Mouse (Mus musculus): ENCODE measurements around the gene Nkx1-1. TPM values are rescaled to one million over a fixed set of nuclear protein-coding genes. Genes with fewer than 3 reads are reported as not detected.
A peak's percentile ranks its signal among the peaks of the same experiment; 100 is the strongest.

Gene Nkx1-1
- polyA plus RNA-seq (2016; fragmentation: Nextera tagmentation; extraction: Ambion mirVana) = 0.25 and 0.29 TPM in 2 replicates

DNA sequence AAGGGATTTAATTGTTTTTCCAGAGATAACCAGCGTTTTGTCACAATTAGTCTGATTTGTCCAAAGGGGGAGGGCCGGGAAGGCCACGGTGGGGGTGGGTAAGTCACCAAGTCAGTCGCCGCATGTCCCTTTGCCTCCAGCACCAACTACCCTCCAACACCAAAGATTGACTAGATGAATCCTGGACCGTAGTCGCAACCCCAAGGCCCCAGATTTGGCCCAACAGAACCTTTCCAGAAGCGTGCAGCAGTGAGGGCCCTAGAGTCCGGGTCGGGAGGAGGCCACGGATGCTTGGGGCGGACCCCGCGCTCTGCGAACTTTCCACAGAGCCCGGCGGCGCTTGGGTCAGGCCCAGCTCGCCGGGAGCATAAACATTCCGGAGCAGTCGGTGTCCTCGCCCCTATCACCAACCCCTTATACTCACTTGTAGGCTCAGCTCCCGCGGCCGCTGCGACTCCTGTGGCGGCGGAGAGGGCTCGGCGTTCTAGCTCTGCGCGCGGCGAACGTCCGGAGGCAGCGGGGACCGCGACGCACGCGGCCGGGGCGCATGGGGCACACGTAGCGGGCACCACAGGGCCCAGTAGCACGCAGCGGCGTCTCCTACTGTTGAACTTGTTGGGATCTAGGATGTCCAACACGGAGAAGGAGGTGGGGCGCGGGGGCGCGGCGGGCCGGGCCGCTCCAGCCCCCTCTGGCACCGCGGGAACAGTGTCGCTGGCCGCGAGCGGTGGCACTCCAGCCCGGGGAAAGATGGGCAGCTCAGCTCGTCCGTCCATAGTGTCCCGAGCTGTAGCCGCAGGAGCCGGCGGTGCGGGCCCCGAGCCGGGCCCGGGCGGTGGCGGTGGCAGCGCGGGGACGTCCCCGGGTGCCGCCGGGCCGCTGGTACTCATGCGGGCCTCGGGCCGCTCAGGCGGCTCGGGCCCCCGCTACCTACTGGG lies at the start of gene Nkx1-1:
TSS of gene Nkx1-1 (minus strand) at position 776 of the 938 bp plus-strand sequence.
- Histone ChIP-seq H3K4me3 (peak within 1 kb of the TSS; percentile 17), H3K36me3 (no peaks in the 10 kb centered on the region), H3K4me1 (peaks cover 40% of the 10 kb centered on the region), H3K9me3 (no peaks in the 10 kb centered on the region), H3K9ac (replicated peaks) (no peak within 1 kb of the TSS), H3K27me3 (peaks cover 100% of the 10 kb centered on the region), H3K4me2 (replicated peaks) (peak within 1 kb of the TSS; percentile 40), H3K27ac (replicated peaks) (no peak within 1 kb of the TSS)
- WGBS = under 1% methylated on average over 70 of the region's 90 CpGs
- ATAC-seq (ENCODE audit: low FRiP score, low read depth) = no peak

DNA sequence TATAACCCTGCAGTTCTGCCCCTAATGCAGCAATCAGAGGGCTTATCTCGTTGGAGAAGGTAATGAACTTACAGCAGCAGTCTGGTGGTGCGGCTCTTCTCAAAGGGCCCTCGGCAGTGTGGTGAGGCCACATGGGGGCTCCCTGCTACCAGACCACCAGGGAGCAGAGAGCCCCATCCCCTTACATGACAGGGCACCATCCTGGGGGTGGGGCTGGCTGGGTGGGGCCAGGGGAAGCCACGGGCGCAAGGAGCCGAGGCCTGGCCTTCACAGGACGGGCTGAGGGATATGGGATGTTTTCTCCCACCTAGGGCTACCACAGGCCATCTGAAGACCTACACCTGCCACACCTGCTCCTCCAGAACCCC lies 47.5 kb upstream of the Nkx1-1 start:
- Histone ChIP-seq H3K4me1 (peaks cover 12% of the 10 kb centered on the region), H3K4me2 (replicated peaks) (no peak overlapping the region), H3K4me3 (no peak overlapping the region), H3K9me3 (no peaks in the 10 kb centered on the region), H3K27me3 (peaks cover 12% of the 10 kb centered on the region), H3K36me3 (no peaks in the 10 kb centered on the region), H3K9ac (replicated peaks) (no peak overlapping the region), H3K27ac (replicated peaks) (no peak overlapping the region)
- WGBS = 59% methylated on average over 7 of the region's 7 CpGs
- no peak for ATAC-seq (ENCODE audit: low FRiP score, low read depth)

DNA sequence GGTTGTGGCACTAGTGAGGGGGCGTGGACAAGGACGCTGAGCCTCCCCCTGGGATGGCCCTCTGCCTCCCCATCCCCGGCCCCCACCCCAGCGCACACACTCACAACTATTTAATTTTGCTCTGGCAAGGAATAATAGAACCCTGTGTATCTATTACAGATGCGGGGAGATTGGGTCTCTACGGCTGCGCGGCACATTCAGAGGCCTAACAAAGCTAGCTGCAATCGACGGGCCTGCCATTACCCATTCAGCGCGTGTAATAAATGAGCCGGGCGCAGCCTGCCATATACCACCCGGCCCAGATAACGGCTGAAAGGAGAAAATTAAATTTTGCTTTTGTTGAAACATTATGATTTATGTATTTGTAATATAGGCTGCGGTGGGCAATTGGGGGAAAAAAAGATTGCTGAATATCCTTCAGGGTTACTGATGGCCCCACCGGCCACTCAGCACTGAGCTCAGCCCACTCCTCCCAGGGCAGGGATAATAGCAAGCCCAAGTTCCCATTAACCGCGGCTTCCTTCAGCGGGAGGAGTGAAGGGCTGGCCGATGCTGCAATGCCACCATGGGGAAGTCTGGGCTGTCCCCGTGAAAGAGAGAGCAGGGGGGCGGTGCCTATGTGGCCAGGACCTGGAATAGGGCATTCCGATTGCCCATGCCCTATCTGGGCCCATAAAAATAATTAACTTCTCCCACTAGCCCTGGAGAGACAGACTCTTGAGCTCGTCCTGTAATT lies 47.0 kb upstream of the Nkx1-1 start:
- Histone ChIP-seq H3K4me3 (no peak overlapping the region), H3K36me3 (no peaks in the 10 kb centered on the region), H3K4me2 (replicated peaks) (no peak overlapping the region), H3K27ac (replicated peaks) (no peak overlapping the region), H3K9me3 (no peaks in the 10 kb centered on the region), H3K9ac (replicated peaks) (no peak overlapping the region), H3K4me1 (peaks cover 9% of the 10 kb centered on the region), H3K27me3 (peaks cover 7% of the 10 kb centered on the region)
- 57% methylated on average over 26 of the region's 26 CpGs for WGBS
- ATAC-seq (ENCODE audit: low FRiP score, low read depth) = no peak

DNA sequence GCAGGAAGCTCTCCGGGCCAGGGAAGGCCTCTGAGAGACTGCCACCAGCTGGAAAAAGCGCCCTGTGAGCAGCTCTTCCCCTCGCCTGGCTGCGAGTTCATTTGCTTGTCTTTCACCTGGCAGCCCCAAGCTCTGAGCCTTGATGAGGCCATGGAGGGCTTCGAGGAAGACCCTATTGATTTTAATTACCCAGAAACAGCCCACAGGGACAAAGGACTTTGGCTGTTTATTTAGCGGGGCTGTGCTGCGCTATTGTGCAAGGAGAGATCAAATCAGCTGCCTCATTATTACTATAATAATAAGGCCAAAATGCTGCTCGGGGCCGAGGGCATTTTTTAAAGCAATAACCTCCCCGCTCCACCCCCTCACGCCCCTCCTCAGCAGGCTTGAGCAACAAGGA lies 31.7 kb upstream of the Nkx1-1 start:
- Histone ChIP-seq H3K4me2 (replicated peaks) (no peak overlapping the region), H3K27ac (replicated peaks) (peak overlapping the region; percentile 64), H3K27me3 (peaks cover 24% of the 10 kb centered on the region), H3K9ac (replicated peaks) (no peak overlapping the region), H3K36me3 (no peaks in the 10 kb centered on the region), H3K4me3 (no peak overlapping the region), H3K4me1 (peaks cover 20% of the 10 kb centered on the region), H3K9me3 (no peaks in the 10 kb centered on the region)
- no peak for ATAC-seq (ENCODE audit: low FRiP score, low read depth)
- WGBS = 32% methylated on average over 11 of the region's 11 CpGs

DNA sequence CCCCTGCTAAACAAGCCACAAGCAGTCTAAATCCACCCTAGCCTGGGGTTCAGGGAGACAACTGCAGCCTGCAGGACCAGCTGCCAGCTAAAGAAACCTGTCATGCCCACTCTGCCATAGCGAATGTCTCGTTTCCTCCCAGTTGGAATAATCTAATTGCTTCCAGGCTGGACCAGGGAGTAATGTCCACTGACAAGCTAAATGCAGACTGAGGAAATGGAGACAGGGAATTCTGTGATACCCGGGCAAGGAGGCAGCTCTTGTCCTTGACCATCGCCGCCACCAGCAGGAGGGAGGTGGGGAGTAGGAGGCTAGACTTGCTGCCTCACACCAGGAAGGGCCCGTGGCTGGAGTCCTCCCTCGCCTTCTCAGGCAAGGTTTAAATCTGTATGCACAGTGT lies 30.6 kb upstream of the Nkx1-1 start:
- H3K4me3 ChIP-seq = no peak overlapping the region
- no peaks in the 10 kb centered on the region for H3K36me3 ChIP-seq
- peaks cover 20% of the 10 kb centered on the region for H3K4me1 ChIP-seq
- 70% methylated on average over 7 of the region's 7 CpGs for WGBS
- no peaks in the 10 kb centered on the region for H3K9me3 ChIP-seq
- H3K4me2 ChIP-seq (replicated peaks) = no peak overlapping the region
- ATAC-seq (ENCODE audit: low FRiP score, low read depth) = no peak
- H3K27me3 ChIP-seq = peaks cover 35% of the 10 kb centered on the region
- H3K9ac ChIP-seq (replicated peaks) = no peak overlapping the region; the same call in 1 of the 2 replicates
- 0 out of 2 replicates have a peak overlapping the region, but pooled peaks have one; percentile 64 for H3K27ac ChIP-seq (replicated peaks)

DNA sequence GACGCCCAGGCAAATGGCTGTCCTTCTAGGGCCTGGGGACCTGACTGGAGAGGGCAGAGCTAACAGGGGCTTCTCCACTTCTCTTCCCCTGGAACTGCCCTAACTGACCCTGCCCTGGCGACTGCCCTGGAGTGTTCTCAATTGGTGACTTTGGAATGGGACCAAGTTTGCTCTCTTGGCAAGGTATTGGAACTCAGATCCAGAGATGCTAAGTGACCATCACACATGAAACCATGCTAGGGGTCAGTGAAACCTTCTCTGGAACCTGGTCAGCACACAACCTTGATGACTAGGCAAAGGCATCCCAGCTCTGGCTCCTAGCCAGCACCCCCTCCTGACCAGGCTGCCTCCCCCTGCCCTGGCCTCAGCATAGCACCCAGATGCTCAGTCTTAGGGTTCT lies 25.3 kb upstream of the Nkx1-1 start:
- no peaks in the 10 kb centered on the region for H3K9me3 ChIP-seq
- no peaks in the 10 kb centered on the region for H3K4me1 ChIP-seq
- H3K4me2 ChIP-seq (replicated peaks) = no peak overlapping the region
- H3K36me3 ChIP-seq = no peaks in the 10 kb centered on the region
- peaks cover 47% of the 10 kb centered on the region for H3K27me3 ChIP-seq
- H3K4me3 ChIP-seq = no peak overlapping the region
- WGBS = 75% methylated on average over 2 of the region's 2 CpGs
- ATAC-seq (ENCODE audit: low FRiP score, low read depth) = no peak
- no peak overlapping the region for H3K9ac ChIP-seq (replicated peaks)
- H3K27ac ChIP-seq (replicated peaks) = no peak overlapping the region

DNA sequence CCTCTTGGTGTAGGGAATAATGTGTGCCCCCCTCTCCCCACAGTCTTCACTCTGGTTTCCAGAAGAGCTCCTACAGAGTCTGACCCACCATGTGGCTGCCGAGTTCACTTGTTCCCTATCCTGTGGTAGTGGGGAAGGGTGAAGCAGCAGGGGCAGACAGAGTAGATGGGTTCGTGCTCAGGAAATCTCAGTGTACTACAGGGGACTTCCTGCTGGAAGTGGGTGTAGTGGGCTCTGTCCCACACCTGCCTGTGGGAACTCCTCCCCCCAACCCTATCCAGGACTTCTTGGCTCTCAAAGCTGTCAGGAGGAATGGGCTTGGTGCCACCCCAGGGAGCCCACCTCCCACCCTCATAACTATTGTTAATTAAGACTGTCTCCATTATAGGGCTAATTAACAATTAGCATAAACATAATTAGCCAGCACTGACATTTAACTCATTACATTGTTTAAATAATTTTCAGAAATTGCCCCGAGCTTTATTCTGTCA lies 24.4 kb upstream of the Nkx1-1 start:
- 53% methylated on average over 3 of the region's 3 CpGs for WGBS
- H3K9me3 ChIP-seq = no peaks in the 10 kb centered on the region
- no peak overlapping the region for H3K4me3 ChIP-seq
- no peak overlapping the region for H3K4me2 ChIP-seq (replicated peaks)
- H3K4me1 ChIP-seq = no peaks in the 10 kb centered on the region
- ATAC-seq (ENCODE audit: low FRiP score, low read depth) = no peak
- no peak overlapping the region for H3K27ac ChIP-seq (replicated peaks)
- peaks cover 39% of the 10 kb centered on the region for H3K27me3 ChIP-seq
- no peak overlapping the region for H3K9ac ChIP-seq (replicated peaks)
- no peaks in the 10 kb centered on the region for H3K36me3 ChIP-seq

DNA sequence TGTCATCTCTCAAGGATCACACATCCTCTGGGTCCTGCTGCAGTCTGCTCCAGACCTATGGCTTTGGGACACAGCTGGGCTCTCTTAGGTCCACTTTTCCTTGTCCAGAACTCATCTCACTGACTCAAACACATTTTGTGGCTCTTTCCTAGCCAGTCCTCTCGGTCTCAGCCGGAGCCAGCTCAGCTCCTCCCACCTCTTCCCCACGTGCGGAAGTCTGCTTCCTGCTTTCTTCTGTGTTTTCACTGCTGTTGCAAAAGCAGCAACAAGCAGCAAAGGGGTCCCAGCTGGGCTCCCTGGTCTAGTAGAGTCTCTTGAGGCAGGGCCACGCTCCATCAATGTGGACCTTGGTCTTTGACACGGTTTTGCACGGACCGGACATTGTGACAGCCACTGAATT lies 22.0 kb upstream of the Nkx1-1 start:
- H3K4me2 ChIP-seq (replicated peaks) = no peak overlapping the region

DNA sequence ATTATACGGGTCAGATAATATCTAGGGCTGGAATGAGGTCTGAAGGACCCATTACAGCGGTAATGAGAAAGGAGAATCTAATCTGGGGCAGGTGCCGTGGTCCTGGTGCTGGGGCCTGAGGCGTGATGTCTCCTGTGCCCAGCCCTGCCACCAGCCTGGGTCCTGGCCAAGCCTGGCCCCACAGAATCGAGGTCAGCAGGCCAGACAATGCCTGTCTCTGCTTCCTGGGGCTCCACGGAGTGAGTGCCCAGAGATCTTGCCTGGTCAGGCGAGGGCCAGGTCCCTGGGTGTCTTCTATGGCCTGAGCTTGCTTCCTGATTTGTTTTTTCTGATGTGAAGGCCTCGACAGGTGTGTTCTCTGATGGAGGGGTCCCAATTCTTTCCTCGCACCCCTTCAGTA lies 10.0 kb upstream of the Nkx1-1 start:
- ATAC-seq (ENCODE audit: low FRiP score, low read depth) = no peak
- 48% methylated on average over 9 of the region's 9 CpGs for WGBS
- no peak overlapping the region for H3K4me3 ChIP-seq
- H3K36me3 ChIP-seq = no peaks in the 10 kb centered on the region
- no peak overlapping the region for H3K27ac ChIP-seq (replicated peaks)
- H3K4me2 ChIP-seq (replicated peaks) = no peak overlapping the region
- no peaks in the 10 kb centered on the region for H3K9me3 ChIP-seq
- H3K9ac ChIP-seq (replicated peaks) = no peak overlapping the region
- H3K4me1 ChIP-seq = peaks cover 10% of the 10 kb centered on the region; the same call in 1 of the 2 replicates
- H3K27me3 ChIP-seq = peaks cover 72% of the 10 kb centered on the region

More for the DNA sequence above, 22.0 kb upstream of the Nkx1-1 start:
- no peak for ATAC-seq (ENCODE audit: low FRiP score, low read depth)
- Histone ChIP-seq H3K27me3 (peaks cover 40% of the 10 kb centered on the region), H3K36me3 (no peaks in the 10 kb centered on the region), H3K4me3 (no peak overlapping the region), H3K9ac (replicated peaks) (no peak overlapping the region), H3K9me3 (no peaks in the 10 kb centered on the region), H3K4me1 (no peaks in the 10 kb centered on the region), H3K27ac (replicated peaks) (no peak overlapping the region)
- WGBS = 73% methylated on average over 8 of the region's 8 CpGs

DNA sequence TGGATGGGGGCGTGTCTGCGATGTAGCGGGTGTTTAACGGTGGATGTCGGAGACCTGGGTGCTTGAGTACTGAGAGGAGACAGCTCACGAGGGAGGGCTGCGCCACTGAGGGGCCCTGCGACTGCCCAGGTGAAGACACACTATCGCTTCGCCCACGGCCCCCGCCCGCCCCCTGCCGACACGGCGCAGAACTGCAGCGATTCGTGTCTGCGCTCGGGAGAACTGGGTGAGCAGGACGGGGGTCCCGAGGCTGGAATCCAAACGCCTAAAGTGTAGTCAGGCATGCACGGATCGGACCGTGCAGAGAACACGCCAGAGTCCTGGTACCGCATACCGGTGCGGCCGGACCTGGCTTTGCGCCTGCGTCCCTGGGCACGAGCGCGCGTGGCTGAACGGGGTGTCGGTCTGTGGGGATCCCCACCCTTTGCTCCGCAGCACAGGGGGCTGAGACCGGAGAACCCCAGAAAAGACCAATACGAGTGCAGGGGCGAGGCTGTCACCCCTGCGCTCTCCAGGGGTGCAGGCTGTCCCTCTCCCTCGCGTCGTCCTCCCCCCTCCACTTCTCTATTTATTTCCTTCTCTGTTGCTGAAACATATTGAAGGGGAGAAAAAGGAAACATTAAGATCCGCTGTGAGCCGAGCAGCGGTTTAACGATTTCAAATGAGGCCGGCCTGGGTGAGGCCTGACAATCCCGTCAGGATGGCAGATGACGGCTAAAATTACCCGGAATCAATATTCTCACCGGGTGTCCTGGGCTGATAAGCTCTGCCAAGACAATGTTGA lies 9.3 kb upstream of the Nkx1-1 start:
- WGBS = 5% methylated on average over 56 of the region's 56 CpGs
- Histone ChIP-seq H3K9ac (replicated peaks) (peak overlapping the region; percentile 52), H3K36me3 (no peaks in the 10 kb centered on the region), H3K4me2 (replicated peaks) (peak overlapping the region; percentile 74), H3K4me1 (peaks cover 10% of the 10 kb centered on the region; the same call in 1 of the 2 replicates), H3K4me3 (peak overlapping the region; percentile 41), H3K9me3 (no peaks in the 10 kb centered on the region), H3K27ac (replicated peaks) (0 out of 2 replicates have a peak overlapping the region, but pooled peaks have one; percentile 30), H3K27me3 (peaks cover 79% of the 10 kb centered on the region)
- peak; percentile 44 for ATAC-seq (ENCODE audit: low FRiP score, low read depth)

DNA sequence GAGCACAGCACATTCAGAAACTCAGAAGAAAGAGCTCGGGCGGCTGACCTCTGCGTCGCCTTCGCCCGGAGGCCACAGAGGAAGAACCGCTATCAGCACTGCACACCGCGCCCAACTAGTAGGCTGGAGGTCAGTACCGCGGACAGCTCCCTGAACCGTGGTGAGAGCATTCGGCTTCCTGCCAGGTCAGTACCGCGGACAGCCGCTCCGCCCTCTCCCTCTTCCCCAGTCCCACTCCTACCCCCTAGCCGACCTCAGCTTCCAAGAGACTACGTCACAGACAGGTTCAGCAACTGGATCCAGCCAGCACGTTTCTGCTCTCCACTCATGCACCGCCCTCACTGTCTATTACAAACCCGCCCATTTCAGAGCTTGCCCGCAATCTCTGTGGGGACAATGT lies 4.4 kb upstream of the Nkx1-1 start:
- H3K27ac ChIP-seq (replicated peaks) = no peak overlapping the region
- no peak overlapping the region for H3K4me3 ChIP-seq
- H3K9me3 ChIP-seq = no peaks in the 10 kb centered on the region
- no peak overlapping the region for H3K9ac ChIP-seq (replicated peaks)
- H3K4me1 ChIP-seq = peaks cover 29% of the 10 kb centered on the region
- no peak overlapping the region for H3K4me2 ChIP-seq (replicated peaks)
- 3% methylated on average over 23 of the region's 23 CpGs for WGBS
- peak; percentile 38; the same call in 1 of the 2 replicates for ATAC-seq (ENCODE audit: low FRiP score, low read depth)
- H3K36me3 ChIP-seq = no peaks in the 10 kb centered on the region
- peaks cover 100% of the 10 kb centered on the region for H3K27me3 ChIP-seq
